Mouse (Mus musculus) lung, embryonic 14.5 days (tissue): ENCODE measurements around the gene Lgi4. TPM values are rescaled to one million over a fixed set of nuclear protein-coding genes. Genes with fewer than 3 reads are reported as not detected.

Source experiments
- ATAC-seq: fragments of 200-750 bp; cut with Nextera tagmentation; 2 replicates; pipeline ENCODE4 v1.8.0; 2017; ENCODE audit warnings: mild to moderate bottlenecking, moderate TSS enrichment, moderate library complexity; ENCODE audit not compliant: insufficient read depth
- DNase-seq: peaks from one replicate; pipeline ENCODE4 v3.0.0-alpha.2; 2015
- H3K27ac ChIP-seq: fragments of 300-500 bp; sonication (generic); 2 replicates; pipeline ENCODE4 v1.5.1; 2014; ENCODE audit warnings: low read depth, mild to moderate bottlenecking, moderate library complexity
- H3K27me3 ChIP-seq: fragments of 300-500 bp; sonication (generic); 2 replicates; pipeline ENCODE4 v1.6.1; 2014; ENCODE audit warnings: low read length, control low read depth; ENCODE audit not compliant: insufficient read depth
- H3K36me3 ChIP-seq: fragments of 300-500 bp; sonication (generic); 2 replicates; pipeline ENCODE4 v1.6.1; 2014; ENCODE audit warnings: control low read depth; ENCODE audit not compliant: insufficient read depth
- H3K4me1 ChIP-seq: fragments of 300-500 bp; sonication (generic); 2 replicates; pipeline ENCODE4 v1.6.1; 2014; ENCODE audit warnings: antibody characterized with exemption, control low read depth; ENCODE audit not compliant: insufficient read depth
- H3K4me2 ChIP-seq: fragments of 300-500 bp; sonication (generic); 2 replicates; pipeline ENCODE4 v1.6.1; 2014; ENCODE audit warnings: mild to moderate bottlenecking
- H3K4me3 ChIP-seq: fragments of 300-500 bp; sonication (generic); 2 replicates; pipeline ENCODE4 v1.5.1; 2014; ENCODE audit warnings: low read depth, low read length
- H3K9ac ChIP-seq: fragments of 300-500 bp; sonication (generic); 2 replicates; pipeline ENCODE4 v1.6.1; 2014
- H3K9me3 ChIP-seq: fragments of 300-500 bp; sonication (generic); 2 replicates; pipeline ENCODE4 v1.6.1; 2016; ENCODE audit warnings: low read depth, low read length, control low read depth
- CTCF ChIP-seq: IDR thresholded peaks from 2 replicates; pipeline ENCODE4 v1.5.1; 2016; ENCODE audit warnings: antibody characterized with exemption, low read depth
- WGBS: fragments of 180-500 bp; shearing (Covaris S2); extraction: QIAGEN DNeasy Blood & Tissue Kit; methylation state at CpG from one replicate; pipeline ENCODE4 v1.1.7; 2014; 5-methylcytosine and 5-hydroxymethylcytosine counted together
- polyA plus RNA-seq: library from polyadenylated mRNA; unstranded; fragments of >200 nt; fragmentation: Nextera tagmentation; extraction: Ambion mirVana; gene quantifications from 2 replicates; pipeline ENCODE4 v1.2.1, GENCODE M21; 2014

Lgi4 gene
- polyA plus RNA-seq, 1 experiment from 2014 or later, result 0.13 TPM

GRCm38 (mm10) chr7:31055883-31056282, 3.3 kb upstream of the Lgi4 start:
- no peak overlapping the region for H3K4me3 ChIP-seq
- H3K4me1 ChIP-seq, result peaks cover 23% of the 10 kb centered on the region
- H3K36me3 ChIP-seq, result no peaks in the 10 kb centered on the region
- 12% methylated on average over 3 of the region's 4 CpGs for WGBS
- TF ChIP-seq CTCF, result no peak
- peak overlapping the region; percentile 51; the same call in 1 of the 2 replicates for H3K4me2 ChIP-seq
- peak; percentile 46 for DNase-seq
- peaks cover 33% of the 10 kb centered on the region for H3K27me3 ChIP-seq
- H3K9me3 ChIP-seq, result no peaks in the 10 kb centered on the region
- no peak for ATAC-seq
- peak overlapping the region; percentile 68; the same call in 1 of the 2 replicates for H3K27ac ChIP-seq
- no peak overlapping the region for H3K9ac ChIP-seq

GRCm38 (mm10) chr7:31056448-31056847, 2.7 kb upstream of the Lgi4 start:
- H3K27ac ChIP-seq, result no peak overlapping the region; the same call in 1 of the 2 replicates
- H3K4me2 ChIP-seq, result no peak overlapping the region
- TF ChIP-seq CTCF, result no peak
- no peaks in the 10 kb centered on the region for H3K36me3 ChIP-seq
- 67% methylated on average over 7 of the region's 7 CpGs for WGBS
- H3K4me3 ChIP-seq, result no peak overlapping the region
- peaks cover 21% of the 10 kb centered on the region for H3K4me1 ChIP-seq
- ATAC-seq, result no peak
- H3K9me3 ChIP-seq, result no peaks in the 10 kb centered on the region
- no peak overlapping the region for H3K9ac ChIP-seq
- peaks cover 28% of the 10 kb centered on the region for H3K27me3 ChIP-seq
- DNase-seq, result no peak

- DNase-seq, result no peak
- no peak for TF ChIP-seq CTCF
- Histone ChIP-seq H3K4me1 (peaks cover 20% of the 10 kb centered on the region), H3K36me3 (no peaks in the 10 kb centered on the region), H3K9me3 (no peaks in the 10 kb centered on the region), H3K4me3 (no peak within 1 kb of the TSS), H3K4me2 (no peak within 1 kb of the TSS; the same call in 1 of the 2 replicates), H3K27me3 (peaks cover 22% of the 10 kb centered on the region), H3K9ac (no peak within 1 kb of the TSS), H3K27ac (peak within 1 kb of the TSS; percentile 68; the same call in 1 of the 2 replicates)
- 59% methylated on average over 2 of the region's 2 CpGs for WGBS
- ATAC-seq, result no peak
These were observed 2.1 kb upstream of the Lgi4 start, which contains the start of gene Fxyd1 for GRCm38 (mm10) chr7:31057071-31057470. Fxyd1 (minus strand) TSS chr7:31057199.

GRCm38 (mm10) chr7:31057730-31058129, 1.4 kb upstream of the Lgi4 start:
- H3K9ac ChIP-seq, result no peak overlapping the region
- no peak for TF ChIP-seq CTCF
- no peak overlapping the region for H3K4me2 ChIP-seq
- peaks cover 17% of the 10 kb centered on the region for H3K4me1 ChIP-seq
- no peak overlapping the region for H3K4me3 ChIP-seq
- H3K9me3 ChIP-seq, result no peaks in the 10 kb centered on the region
- no peak for ATAC-seq
- no peak overlapping the region for H3K27ac ChIP-seq
- peaks cover 15% of the 10 kb centered on the region for H3K27me3 ChIP-seq
- H3K36me3 ChIP-seq, result no peaks in the 10 kb centered on the region
- DNase-seq, result no peak
- WGBS, result 57% methylated on average over 5 of the region's 5 CpGs

- Histone ChIP-seq H3K27me3 (peaks cover 10% of the 10 kb centered on the region; the same call in 1 of the 2 replicates), H3K4me3 (no peak overlapping the region), H3K9me3 (no peaks in the 10 kb centered on the region), H3K4me1 (peaks cover 14% of the 10 kb centered on the region), H3K36me3 (no peaks in the 10 kb centered on the region), H3K9ac (no peak overlapping the region), H3K27ac (no peak overlapping the region), H3K4me2 (no peak overlapping the region)
- no peak for TF ChIP-seq CTCF
- ATAC-seq, result no peak
- WGBS, result 77% methylated on average over 6 of the region's 6 CpGs
- no peak for DNase-seq
These were observed 931 bp upstream of the Lgi4 start for GRCm38 (mm10) chr7:31058211-31058610.

GRCm38 (mm10) chr7:31059919-31060620, 928 bp downstream of the Lgi4 start:
- Histone ChIP-seq H3K9me3 (no peaks in the 10 kb centered on the region), H3K4me2 (no peak overlapping the region), H3K4me1 (no peaks in the 10 kb centered on the region), H3K9ac (no peak overlapping the region), H3K36me3 (no peaks in the 10 kb centered on the region), H3K27me3 (no peaks in the 10 kb centered on the region), H3K27ac (no peak overlapping the region), H3K4me3 (no peak overlapping the region)
- DNase-seq (no peak), ATAC-seq (no peak)
- WGBS, result 63% methylated on average over 11 of the region's 11 CpGs
- no peak for TF ChIP-seq CTCF

- no peak overlapping the region for H3K4me3 ChIP-seq
- H3K9ac ChIP-seq, result no peak overlapping the region
- 82% methylated on average over 7 of the region's 7 CpGs for WGBS
- DNase-seq (no peak), ATAC-seq (no peak)
- H3K36me3 ChIP-seq, result no peaks in the 10 kb centered on the region
- H3K9me3 ChIP-seq, result no peaks in the 10 kb centered on the region
- no peak for TF ChIP-seq CTCF
- H3K4me1 ChIP-seq, result no peaks in the 10 kb centered on the region
- no peak overlapping the region for H3K4me2 ChIP-seq
- H3K27me3 ChIP-seq, result no peaks in the 10 kb centered on the region
- no peak overlapping the region for H3K27ac ChIP-seq
These were observed 1.5 kb downstream of the Lgi4 start for GRCm38 (mm10) chr7:31060621-31061010.
